Mouse (Mus musculus) T-cell, adult 2 months (primary cell): ENCODE results near the gene Scpep1.

ENCODE experiments used
- DNase-seq: peaks from one replicate; pipeline ENCODE4 v3.0.0; 2022; ENCODE audit warnings: low spot score

The Scpep1 gene

GRCm38 (mm10) chr11:88973776-88974701 is 18.8 kb upstream of the Scpep1 start:
- DNase-seq, result peak; percentile 93

- peak; percentile 5 for DNase-seq
These were observed 15.0 kb upstream of the Scpep1 start, which contains the start of gene Coil for GRCm38 (mm10) chr11:88970202-88970732. Gene Coil, plus strand, starts transcription at chr11:88970252.

DNA sequence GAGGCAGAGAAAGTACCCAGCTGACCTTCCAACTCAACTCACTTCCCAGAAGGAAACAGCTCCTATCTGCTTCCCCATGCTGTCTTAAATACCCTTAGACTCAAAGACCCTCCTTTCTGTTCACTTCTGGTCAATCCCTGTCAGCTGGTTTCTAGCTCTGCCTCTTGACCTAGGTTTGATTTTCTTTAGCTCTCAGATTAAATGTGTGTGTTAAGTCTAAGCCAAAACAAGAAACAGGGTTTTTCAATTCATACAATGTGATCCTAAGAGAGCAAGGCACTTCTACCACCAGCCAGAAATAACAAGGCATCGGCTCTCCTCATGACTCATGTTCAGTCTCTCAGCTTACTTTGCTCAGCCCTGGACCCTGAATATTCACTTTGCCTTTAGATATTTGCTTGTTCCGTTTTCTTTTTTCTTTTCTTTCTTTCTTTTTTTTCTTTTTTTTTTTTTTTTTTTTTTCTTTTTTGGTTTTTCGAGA is 11.7 kb upstream of the Scpep1 start, which contains the start of gene Elobl:
Gene Elobl, minus strand, starts transcription at position 51 of the 481 bp plus-strand sequence.
- DNase-seq, result no peak

- no peak for DNase-seq
These were observed 3.6 kb upstream of the Scpep1 start for GRCm38 (mm10) chr11:88958851-88959250.

DNA sequence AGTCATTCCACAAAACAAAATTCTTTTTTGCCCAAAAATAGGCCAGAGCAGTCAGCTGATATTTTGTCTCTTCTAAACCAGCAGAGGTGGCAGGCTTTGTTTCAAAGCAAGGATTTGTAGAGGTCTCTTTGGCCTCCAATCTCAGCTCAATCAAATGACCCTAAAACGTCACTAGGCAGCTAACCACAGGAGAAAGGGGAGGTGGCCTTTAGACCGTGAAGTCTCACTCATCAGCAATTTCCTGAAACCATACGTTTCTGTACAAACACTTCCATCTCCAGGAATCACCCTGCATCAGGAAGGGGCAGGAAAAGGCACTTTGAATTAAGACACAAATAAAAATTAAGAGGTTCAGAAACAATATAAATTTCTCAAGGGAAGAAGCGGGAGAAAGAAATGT is 462 bp downstream of the Scpep1 start:
- DNase-seq, result peak; percentile 30

DNA sequence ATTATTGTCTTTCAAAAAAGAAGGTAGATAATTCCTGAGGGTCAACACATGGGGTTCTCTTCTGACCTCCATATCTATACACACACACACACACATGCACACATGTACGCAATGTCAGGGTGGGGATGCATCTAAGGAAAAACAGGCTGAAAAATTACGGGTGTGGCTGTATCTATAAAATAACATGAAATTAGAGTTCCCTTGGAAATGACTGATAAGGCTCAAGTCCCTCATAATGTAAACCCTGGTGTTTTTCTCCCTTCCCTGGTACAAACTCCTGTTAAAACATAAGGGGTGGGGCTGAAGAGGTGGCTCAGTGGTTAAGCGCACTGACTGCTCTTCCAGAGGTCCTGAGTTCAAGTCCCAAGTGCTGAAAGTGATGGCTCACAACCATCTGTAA is 1.7 kb downstream of the Scpep1 start:
- no peak for DNase-seq

GRCm38 (mm10) chr11:88952117-88952516 is 3.1 kb downstream of the Scpep1 start:
- no peak for DNase-seq

GRCm38 (mm10) chr11:88951576-88951975 is 3.7 kb downstream of the Scpep1 start:
- DNase-seq, result no peak

- DNase-seq, result no peak
These were observed 4.5 kb downstream of the Scpep1 start for GRCm38 (mm10) chr11:88950640-88951250.

- no peak for DNase-seq
These were observed 5.2 kb downstream of the Scpep1 start for GRCm38 (mm10) chr11:88949802-88950639.

GRCm38 (mm10) chr11:88948896-88949295 is 6.4 kb downstream of the Scpep1 start:
- no peak for DNase-seq

GRCm38 (mm10) chr11:88945971-88946585 is 9.2 kb downstream of the Scpep1 start:
- DNase-seq, result no peak

DNA sequence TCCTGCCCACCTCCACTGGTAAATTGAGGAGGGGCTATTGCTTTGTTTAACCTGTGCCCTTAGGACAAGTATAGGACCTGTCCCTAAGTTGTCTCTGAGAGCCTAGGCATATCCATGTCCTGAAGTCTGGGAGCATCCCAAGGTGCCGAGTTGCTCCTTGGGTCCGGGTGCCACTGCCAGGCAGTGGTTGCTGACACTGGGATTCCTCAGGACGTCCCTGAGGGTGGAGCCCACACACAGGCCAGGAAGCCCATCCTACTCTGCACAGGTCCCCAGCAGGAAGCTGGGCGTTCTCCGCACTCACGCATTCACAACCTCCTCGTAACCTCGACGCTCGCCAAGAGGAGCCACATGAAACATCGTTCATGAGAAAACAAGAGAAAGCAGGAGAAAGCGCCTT is 13.8 kb downstream of the Scpep1 start:
- no peak for DNase-seq

GRCm38 (mm10) chr11:88939634-88940033 is 15.6 kb downstream of the Scpep1 start:
- no peak for DNase-seq

DNA sequence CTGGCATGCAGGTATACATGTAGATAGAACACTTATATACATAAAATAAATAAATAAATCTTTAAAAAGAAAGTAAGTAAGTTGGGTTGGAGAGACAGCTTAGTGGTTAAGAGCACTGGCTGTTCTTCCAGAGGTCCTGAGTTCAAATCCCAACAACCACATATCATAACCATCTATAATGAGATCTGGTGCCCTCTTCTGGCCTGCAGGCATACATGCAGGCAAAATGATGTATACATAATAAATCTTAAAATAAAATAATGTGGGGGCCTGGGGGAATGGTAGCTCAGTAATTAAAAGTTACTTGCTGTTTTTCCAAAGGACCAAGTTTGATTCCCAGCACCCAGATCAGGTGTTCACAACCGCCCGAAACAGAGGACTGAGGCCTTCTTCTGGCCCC is 16.5 kb downstream of the Scpep1 start:
- no peak for DNase-seq

- no peak for DNase-seq
These were observed 17.4 kb downstream of the Scpep1 start for GRCm38 (mm10) chr11:88937886-88938285.

- no peak for DNase-seq
These were observed 20.9 kb downstream of the Scpep1 start for GRCm38 (mm10) chr11:88934089-88935000.

DNA sequence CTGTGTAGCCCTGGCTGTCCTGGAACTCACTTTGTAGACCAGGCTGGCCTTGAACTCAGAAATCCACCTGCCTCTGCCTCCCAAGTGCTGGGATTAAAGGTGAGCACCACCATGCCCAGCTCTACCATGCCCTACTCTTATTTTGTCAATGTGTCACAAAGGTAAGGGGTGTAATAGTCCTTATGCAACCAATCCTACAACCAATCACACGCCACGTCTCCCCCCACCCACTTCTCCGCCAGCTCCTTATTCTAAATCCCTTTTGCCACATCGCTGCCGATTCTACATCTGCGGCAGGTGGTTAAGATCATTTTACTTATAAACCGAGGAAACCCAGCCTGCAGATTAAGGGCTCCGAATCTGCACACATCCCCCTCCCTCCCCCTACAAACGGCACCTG is 22.2 kb downstream of the Scpep1 start:
- DNase-seq, result no peak

DNA sequence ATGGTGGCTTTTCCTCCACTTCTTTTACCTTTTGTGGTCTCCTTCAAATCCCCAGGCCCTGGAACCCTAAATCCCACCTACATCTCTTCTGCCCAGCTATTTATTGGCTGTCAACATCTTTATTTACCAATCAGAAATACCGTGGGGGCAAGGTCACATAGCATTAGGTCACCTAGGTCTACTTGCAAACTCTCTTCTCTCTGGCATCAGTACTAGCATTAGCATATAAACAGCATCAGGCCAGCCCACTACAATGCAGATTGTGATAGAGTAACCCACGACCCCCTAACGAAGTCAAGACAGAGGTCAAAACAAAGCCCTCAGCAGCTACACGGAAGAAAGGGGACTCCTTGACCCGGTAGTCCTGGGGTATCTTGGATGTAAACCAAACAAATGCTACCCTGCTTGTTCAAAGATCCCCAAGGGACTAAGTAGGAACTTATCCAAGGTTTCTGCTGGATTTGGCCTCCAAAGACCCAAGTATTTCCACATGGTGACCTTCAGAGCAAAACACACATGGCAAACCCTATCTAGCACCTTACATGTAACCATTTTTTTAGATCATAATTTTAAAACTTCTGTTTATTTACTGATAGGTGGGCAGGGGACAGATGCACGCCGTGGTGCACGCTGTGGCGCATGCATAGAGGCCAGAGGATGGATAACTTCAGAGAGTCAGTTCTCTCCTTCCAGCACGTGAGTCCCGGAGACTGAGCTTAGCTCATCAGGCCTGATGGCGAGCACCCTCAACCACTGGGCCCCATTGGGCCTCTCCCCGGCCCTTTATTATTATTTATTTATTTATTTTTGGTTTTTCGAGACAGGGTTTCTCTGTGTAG is 23.4 kb downstream of the Scpep1 start:
- no peak for DNase-seq
